Mouse (Mus musculus) R1 (cell line): ENCODE measurements around the gene Msrb3.

ENCODE experiments used
- DNase-seq: peaks from one replicate; pipeline ENCODE4 v3.0.0-alpha.2; 2018; ENCODE audit warnings: low read depth, low spot score

Gene Msrb3

GRCm38 (mm10) chr10:120751295-120751722 lies 147.6 kb downstream of the Msrb3 start:
- no peak for DNase-seq

DNA sequence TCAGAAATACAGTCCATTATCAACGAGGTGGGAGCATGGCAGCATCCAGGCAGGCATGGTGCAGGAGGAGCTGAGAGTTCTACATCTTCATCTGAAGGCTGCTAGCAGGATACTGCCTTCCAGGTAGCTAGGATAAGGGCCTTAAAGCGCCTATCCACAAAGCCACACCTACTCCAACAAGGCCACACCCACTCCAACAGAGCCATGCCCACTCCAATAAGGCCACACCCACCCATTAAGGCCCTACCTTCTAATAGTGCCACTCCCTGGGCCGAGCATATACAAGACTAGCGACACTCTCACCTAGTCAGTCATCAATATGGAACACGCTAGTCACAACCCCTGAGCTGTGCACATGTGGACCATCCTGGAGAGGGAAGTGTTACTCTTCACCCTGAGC lies 149.3 kb downstream of the Msrb3 start:
- peak; percentile 67 for DNase-seq

GRCm38 (mm10) chr10:120748156-120748555 lies 150.7 kb downstream of the Msrb3 start:
- peak; percentile 28 for DNase-seq

- peak; percentile 94 for DNase-seq
Observed at GRCm38 (mm10) chr10:120745138-120745856, 153.6 kb downstream of the Msrb3 start.

DNA sequence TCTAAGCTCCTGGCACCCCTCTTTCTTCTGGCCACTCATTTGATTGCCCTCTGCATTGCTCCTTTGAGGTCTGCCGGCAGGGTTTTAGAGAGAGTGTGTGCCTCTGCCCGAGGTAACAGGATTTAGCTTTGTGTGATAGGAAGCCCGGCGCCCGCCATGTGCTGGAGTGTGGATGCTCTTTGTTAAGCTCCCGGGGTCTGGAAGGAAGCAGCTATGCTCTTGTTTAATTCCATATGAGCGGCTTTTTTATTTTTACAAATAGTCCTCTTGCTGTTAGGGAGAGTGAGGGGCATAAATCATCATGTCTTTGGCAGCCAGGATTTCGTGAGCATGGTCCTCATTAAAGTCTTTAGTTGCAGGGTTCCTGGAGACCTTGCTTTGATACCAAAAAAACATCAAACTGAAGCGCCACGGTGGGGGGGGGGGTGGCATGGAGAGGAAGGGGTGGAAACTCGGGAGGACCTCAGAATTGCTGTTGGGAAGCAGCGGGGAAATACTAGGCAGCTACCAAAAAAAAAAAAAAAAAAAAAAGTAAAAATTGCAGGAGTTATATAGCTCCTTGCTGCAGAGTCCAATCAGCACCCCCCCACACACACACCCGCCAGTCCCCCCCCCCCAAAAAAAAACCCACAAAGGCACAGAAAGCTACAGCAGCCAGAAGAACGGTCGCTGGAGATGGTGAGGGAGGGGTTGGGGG lies 154.3 kb downstream of the Msrb3 start:
- DNase-seq, result peak; percentile 43

GRCm38 (mm10) chr10:120736508-120737069 lies 162.3 kb downstream of the Msrb3 start:
- no peak for DNase-seq

GRCm38 (mm10) chr10:120735722-120736507 lies 163.0 kb downstream of the Msrb3 start:
- DNase-seq, result no peak

GRCm38 (mm10) chr10:120734364-120734763 lies 164.5 kb downstream of the Msrb3 start:
- DNase-seq, result no peak
